Mouse (Mus musculus): ENCODE results near the gene Csnk1g2. TPM values are rescaled to one million over a fixed set of nuclear protein-coding genes. Genes with fewer than 3 reads are reported as not detected.

Csnk1g2 gene
- 101 and 129 TPM in 2 replicates for total RNA-seq (2023)

DNA sequence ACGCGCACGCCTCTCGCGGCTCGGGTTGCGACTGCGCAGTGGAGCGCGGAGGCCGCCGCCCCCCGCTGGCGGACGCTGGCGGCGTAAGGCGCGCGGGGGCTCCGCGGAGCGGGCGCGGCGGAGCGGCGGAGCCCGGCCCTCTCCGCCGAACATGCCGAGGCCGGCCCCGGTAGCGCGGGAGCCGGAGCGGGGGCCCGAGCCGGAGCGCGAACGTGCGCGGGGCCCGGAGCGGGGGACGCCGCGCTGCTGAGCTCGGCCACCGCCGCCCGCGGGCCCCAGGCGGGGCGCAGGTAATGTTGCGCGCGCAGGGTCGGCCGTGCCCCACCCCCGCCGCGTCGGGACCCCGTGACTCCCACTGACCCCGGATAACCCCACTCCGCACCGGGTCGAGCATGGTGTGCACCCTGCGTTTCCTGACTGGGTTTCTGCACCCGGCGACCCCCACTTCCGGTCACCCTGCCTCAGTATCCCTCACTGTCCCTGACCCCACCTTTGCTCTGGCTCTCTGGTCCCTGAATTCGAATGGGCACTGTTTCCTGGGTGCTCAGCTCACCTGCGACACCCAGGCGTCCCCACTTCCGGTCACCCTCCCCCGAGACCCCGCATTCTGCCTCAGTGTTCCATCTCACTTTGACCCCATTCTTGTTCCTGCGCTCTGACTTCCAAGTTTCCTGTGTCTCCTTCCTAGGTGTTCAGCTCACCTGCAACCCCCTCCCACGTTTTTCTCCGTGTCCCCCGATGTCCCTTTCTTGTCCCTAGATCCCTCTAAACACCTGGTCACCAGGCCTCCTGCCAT is at the start of gene Csnk1g2:
TSS of gene Csnk1g2 (plus strand) at position 178 of the 796 bp plus-strand sequence.

DNA sequence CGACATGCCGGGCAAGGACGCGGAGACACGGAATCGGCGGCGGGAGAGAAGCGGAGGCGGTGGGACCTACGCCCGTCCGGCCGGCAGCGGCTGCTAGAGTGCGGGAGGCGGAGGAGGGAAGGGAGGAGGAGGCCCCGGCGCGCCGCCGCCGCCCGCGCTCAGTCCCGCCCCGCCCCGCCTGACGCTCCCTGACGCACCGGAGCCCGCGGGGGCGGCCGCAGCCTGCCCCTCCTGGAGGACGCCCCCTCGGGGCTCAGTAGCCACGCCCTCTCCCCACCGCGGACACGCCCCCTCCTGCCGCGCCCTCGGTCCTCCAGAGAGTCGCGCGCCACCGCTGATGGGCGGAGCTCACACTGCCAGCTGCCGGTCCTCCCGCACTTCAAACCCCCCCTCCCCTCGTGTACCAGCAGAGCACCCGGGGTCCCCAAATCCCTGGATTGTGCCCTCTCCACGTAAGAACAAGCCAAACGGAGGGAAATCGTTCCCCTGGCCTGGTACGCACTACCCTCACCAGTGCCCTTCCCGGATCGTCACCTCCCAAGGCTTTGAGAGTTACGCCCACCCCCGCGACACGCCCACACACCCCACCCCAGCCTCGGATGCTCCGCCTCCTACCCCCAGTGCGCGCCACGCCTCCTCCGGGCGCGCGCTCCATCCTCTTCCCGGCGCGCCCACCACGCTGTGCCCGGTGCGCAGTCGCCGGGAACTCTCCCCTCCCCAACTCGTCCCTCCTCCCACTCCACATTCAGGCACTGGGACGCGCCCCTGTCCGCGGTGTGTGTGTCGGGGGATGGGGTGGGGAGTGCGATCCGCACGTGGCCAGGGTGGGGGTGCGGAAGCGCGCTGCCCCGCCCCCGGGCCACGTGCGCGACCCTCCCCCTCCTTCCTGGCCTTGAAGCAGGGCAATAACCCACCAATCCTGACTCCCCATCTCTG is 45.2 kb upstream of the Csnk1g2 start, which contains the start of gene Klf16:
TSS of gene Klf16 (minus strand) at position 127 of the 936 bp plus-strand sequence.

DNA sequence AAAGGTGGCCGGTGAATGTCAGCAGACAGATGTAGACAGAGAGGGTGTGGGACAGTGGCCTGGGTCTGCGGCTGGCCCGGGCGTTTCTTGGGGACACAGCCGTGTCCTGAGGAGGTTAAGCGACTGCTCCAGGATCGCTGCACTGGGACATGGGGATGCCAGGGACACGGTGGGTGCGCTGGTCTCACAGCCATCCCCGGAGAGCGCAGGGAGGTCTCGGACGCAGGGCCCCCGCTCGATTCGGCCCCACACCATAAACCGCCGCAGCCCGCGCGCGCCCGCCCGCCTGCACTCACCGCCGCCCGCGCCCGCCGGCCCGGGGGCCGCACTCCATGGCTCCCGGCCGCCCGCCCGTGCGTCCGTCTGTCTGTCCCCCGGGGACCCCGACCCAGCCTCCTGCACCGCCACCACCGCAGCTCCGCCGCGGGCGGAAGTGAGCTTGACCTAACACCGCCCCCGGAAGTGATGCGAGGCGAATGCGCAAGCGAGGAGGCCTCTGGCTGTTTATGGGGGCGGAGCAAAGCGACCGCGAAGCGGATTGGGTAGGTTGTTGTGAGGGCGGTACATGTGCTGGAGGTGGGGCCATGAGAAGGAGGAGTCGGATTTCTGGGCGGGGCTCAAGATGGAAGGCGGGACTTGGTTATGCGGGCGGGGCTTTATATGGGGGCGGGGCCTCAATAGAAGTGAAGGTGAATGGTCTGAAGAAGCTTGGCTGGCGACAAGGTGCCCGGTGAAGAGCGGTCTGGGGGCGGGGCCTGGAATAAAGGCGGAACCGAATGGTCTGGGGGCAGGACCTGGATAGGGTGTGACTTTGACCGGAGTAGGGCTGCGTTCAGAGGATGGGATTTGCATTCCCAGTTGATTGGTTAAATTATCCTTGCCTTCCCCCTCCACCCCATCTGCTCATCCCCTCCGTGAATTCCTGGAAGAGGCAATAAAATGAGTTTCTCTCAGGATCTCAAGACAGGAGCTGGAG is 32.5 kb upstream of the Csnk1g2 start, which contains the start of gene Abhd17a:
TSS of gene Abhd17a (minus strand) at position 463 of the 976 bp plus-strand sequence.

DNA sequence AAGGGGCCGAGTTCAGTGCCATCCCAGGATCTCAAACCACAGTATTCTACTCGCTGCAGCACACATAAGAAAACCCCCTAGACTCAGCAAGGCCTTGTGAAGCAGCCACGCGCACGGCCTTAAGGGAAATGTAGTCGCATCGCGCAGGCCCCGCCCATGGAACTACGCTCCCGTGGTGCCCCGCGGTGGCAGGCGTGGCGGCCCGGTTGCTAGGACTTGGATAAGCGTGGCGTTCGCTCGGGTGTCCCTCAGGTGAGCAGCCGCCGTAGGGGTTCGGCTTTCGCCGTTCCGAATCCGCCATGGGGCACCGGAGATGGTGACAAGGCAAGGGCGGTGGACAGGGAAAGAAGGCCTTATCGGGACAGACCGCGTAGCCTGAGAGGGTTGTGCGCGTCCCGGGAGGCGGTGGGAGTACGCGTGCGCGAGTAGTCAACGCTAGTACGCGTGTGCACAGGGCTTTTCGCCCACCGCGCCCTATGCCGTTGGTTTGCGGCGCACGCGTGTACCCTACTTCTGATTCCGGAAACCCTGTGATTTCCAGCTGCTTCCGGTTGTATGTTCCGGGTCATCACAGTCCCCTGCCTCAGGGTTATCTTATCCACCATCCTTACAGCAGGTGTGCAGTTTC is 19.8 kb upstream of the Csnk1g2 start, which contains the start of the genes Scamp4 and Adat3:
TSS of gene Scamp4 (plus strand) at position 175 of the 628 bp plus-strand sequence.
TSS of gene Adat3 (plus strand) at position 183 of the 628 bp plus-strand sequence.

DNA sequence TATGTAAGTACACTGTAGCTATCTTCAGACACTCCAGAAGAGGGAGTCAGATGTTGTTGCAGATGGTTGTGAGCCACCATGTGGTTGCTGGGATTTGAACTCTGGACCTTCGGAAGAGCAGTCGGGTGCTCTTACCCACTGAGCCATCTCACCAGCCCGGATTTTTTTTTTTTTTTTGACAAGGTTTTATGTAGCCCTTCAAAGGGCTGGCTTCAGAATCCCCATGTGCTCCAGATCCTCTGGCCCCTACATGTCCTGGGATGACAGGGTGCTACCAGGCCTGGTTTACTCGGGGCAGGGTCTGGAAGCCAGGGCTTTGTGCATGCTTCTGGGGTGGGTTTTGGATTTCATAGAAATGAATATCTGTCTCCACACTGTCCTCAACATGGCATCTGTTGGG is 16.9 kb upstream of the Csnk1g2 start, which contains the start of gene Gm49322:
TSS of gene Gm49322 (plus strand) at position 301 of the 400 bp plus-strand sequence.

DNA sequence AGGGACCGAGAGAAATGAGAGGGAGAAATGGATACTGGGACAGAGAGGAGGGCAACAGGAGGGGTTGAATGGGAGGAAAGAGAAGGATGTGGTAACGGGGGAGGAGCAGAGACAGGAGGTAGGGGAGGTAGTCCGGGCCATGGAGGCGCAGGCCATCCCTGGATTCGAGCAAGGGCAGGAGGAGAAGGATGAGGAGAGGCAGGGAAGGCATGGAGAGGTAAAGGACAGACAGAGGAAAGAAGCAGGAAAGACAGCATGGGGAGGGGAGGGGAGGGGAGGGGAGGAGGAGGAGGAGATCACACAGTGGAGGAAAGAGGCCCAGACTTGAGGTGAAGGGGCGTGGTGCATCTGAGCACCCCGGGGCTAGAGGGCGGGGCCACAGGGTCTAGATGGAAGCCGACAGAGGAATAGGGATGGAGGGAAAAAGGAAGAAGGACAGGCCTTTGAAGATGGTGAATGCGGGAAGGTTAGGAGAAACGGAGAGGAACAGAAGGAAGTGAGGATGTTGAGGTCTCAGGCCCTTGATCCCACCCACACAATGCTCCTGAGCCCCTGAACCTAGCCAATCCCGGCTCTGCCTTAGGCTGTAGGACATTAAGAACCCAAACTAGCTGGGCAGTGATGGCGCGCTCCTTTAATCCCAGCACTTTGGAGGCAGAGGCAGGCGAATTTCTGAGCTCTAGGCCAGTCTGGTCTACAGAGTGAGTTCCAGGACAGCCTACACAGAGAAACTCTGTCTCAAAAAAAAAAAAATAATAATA is 34.4 kb downstream of the Csnk1g2 start, which contains the start of gene Btbd2:
TSS of gene Btbd2 (minus strand) at position 209 of the 761 bp plus-strand sequence.

DNA sequence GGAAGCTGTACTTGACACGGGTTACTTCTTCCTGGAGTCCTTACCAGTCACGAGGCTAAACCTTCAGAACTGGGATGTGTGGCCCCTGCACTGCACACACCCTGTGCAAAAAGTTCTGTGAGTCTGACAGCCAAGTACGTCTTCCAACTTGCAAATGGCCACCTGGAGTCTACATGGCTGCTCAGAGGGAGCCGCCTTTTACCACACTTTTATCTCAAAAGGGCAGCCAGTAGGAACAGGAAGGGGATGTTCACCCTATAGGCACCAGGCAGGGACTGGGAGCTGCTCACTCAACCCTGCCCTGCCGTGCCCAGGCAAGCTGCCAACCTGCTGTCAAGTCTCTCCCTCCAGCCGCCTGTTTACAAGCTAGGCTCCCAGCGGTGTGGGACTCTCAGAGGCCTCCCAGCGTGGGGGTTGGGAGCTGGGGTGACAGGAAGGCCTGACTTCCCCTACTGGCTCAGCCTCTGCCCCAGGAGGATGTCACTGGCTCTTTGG is 55.4 kb downstream of the Csnk1g2 start, which contains the start of gene Mknk2:
TSS of gene Mknk2 (minus strand) at position 171 of the 495 bp plus-strand sequence.

Other genes starting within 250 kb of the Csnk1g2 start
- gene Mex3d, start 235.2 kb upstream of the Csnk1g2 start, total RNA-seq (2023): 1.9 and 2.6 TPM in 2 replicates
- 30.1 and 33.3 TPM in 2 replicates for gene Mbd3, start 223.3 kb upstream of the Csnk1g2 start, total RNA-seq (2023)
- gene Uqcr11, start 216.0 kb upstream of the Csnk1g2 start, total RNA-seq (2023): 68.5 and 72.8 TPM in 2 replicates
- 40.0 and 42.1 TPM in 2 replicates for gene Tcf3, start 189.2 kb upstream of the Csnk1g2 start, total RNA-seq (2023)
- gene Onecut3, start 128.0 kb upstream of the Csnk1g2 start, total RNA-seq (2023): not detected in 2 replicates
- not detected in 2 replicates for gene Atp8b3, start 83.7 kb upstream of the Csnk1g2 start, total RNA-seq (2023)
- 87.8 and 112 TPM in 2 replicates for gene Rexo1, start 61.3 kb upstream of the Csnk1g2 start, total RNA-seq (2023)
- 5.7 and 7.0 TPM in 2 replicates for gene Klf16, start 45.5 kb upstream of the Csnk1g2 start, total RNA-seq (2023)
- 34.9 and 41.1 TPM in 2 replicates for gene Abhd17a, start 32.5 kb upstream of the Csnk1g2 start, total RNA-seq (2023)
- 6.9 and 8.2 TPM in 2 replicates for gene Scamp4, start 20.0 kb upstream of the Csnk1g2 start, total RNA-seq (2023)
- gene Adat3, start 20.0 kb upstream of the Csnk1g2 start, total RNA-seq (2023): 0.98 and 2.0 TPM in 2 replicates
- gene Gm49322, start 16.8 kb upstream of the Csnk1g2 start, total RNA-seq (2023): 0.77 and 0.98 TPM in 2 replicates
- gene Btbd2, start 34.2 kb downstream of the Csnk1g2 start, total RNA-seq (2023): 12.4 and 15.2 TPM in 2 replicates
- 181 and 193 TPM in 2 replicates for gene Mknk2, start 55.3 kb downstream of the Csnk1g2 start, total RNA-seq (2023)
- gene Mob3a, start 79.1 kb downstream of the Csnk1g2 start, total RNA-seq (2023): 140 and 155 TPM in 2 replicates
- 8.4 and 14.1 TPM in 2 replicates for gene Izumo4, start 79.3 kb downstream of the Csnk1g2 start, total RNA-seq (2023)
- gene Ap3d1, start 119.4 kb downstream of the Csnk1g2 start, total RNA-seq (2023): 99.7 and 123 TPM in 2 replicates
- gene Dot1l, start 132.4 kb downstream of the Csnk1g2 start, total RNA-seq (2023): 21.3 and 32.2 TPM in 2 replicates
- gene Sf3a2, start 175.4 kb downstream of the Csnk1g2 start, total RNA-seq (2023): 39.7 and 47.3 TPM in 2 replicates
- 62.9 and 84.6 TPM in 2 replicates for gene Plekhj1, start 175.8 kb downstream of the Csnk1g2 start, total RNA-seq (2023)
- 0.77 and 1.2 TPM in 2 replicates for gene Amh, start 182.4 kb downstream of the Csnk1g2 start, total RNA-seq (2023)
- not detected in 2 replicates for gene Jsrp1, start 190.7 kb downstream of the Csnk1g2 start, total RNA-seq (2023)
- 506 and 673 TPM in 2 replicates for gene Oaz1, start 203.8 kb downstream of the Csnk1g2 start, total RNA-seq (2023)
- not detected in 2 replicates for gene Lingo3, start 221.2 kb downstream of the Csnk1g2 start, total RNA-seq (2023)
- 10.1 and 19.3 TPM in 2 replicates for gene Lsm7, start 232.4 kb downstream of the Csnk1g2 start, total RNA-seq (2023)
- gene Sppl2b, start 232.4 kb downstream of the Csnk1g2 start, total RNA-seq (2023): 14.0 and 15.8 TPM in 2 replicates
- not detected in 2 replicates for gene Tmprss9, start 249.0 kb downstream of the Csnk1g2 start, total RNA-seq (2023)

All from neutrophil, adult 65 days (primary cell).